Mouse (Mus musculus): ENCODE data around the gene Wdr25. TPM values are rescaled to one million over a fixed set of nuclear protein-coding genes. Genes with fewer than 3 reads are reported as not detected.

The Wdr25 gene
- polyA plus RNA-seq, 1 experiment = 6.4 TPM

DNA sequence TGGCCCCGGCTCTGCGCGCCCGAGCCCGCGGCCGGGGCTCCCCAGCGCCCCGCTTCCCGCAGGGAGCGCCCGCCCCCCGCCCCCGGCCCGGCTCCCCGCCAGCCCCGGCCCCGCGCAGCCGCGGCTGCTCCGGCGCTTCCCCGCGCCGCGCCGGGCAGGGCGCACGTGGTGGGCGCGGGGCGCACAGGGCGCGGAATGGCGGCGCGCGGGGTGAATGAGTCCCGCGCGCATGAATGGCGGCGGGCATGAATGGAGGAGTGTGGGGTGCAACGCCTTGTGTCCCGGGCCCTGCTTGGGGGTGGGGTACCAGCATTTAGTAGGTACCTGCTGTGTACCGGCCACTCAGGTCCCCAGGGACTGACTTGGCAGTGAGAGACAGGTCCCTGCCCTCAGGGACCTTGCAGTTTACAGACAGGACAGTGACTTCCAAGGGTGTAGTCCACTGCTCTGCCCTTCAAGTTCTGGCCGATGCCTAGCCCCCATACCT lies 174.8 kb downstream of the Wdr25 start, which contains the start of gene Begain:
Gene Begain (minus strand): TSS at position 51 of the 487 bp plus-strand sequence.
- Histone ChIP-seq H3K4me3 (ENCODE audit: extremely low read depth, insufficient read depth, insufficient read length) (peak within 1 kb of the TSS; percentile 57), H3K27me3 (ENCODE audit: control insufficient read depth, insufficient read depth, low read length) (no peaks in the 10 kb centered on the region), H3K36me3 (ENCODE audit: control insufficient read depth, insufficient read depth, low read length) (no peaks in the 10 kb centered on the region), H3K27ac (ENCODE audit: insufficient read depth, low read length) (peak within 1 kb of the TSS; percentile 30; the same call in 1 of the 2 replicates), H3K4me1 (ENCODE audit: control insufficient read depth, insufficient read depth, insufficient read length) (peaks cover 28% of the 10 kb centered on the region; the same call in 1 of the 2 replicates)
- WGBS = 2% methylated on average over 44 of the region's 48 CpGs
- DNase-seq (ENCODE audit: low read depth in 1 of 2, low spot score in 2 of 2) = peak in 1 of 2 experiments; percentile 31
- TF ChIP-seq POLR2A (IDR thresholded peaks at IDR 0.05; ENCODE audit: low read depth, low read length) (no peak), CTCF (IDR thresholded peaks at IDR 0.05; ENCODE audit: extremely low read depth, insufficient read depth, insufficient read length, insufficient replicate concordance) (no peak)

DNA sequence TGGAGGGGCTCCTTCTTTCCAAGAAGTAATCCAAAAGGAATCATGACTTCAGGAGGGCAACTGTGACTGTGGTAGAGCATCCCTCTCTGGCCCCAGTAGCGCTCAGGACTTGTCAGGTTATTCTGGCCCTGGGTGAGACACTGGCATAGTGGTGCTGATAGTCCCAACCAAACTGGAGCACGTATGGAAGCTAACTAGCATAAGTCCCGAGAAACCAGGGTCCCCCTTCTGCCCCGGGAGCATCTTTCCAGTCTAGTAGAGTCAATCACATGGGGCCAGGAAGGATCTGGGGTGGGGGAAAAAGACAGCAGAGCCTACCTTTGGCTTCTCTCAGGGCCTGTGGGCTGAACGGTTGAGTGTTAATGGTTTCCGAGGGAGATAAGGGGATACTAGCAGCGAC lies 175.3 kb downstream of the Wdr25 start:
- Histone ChIP-seq H3K27me3 (ENCODE audit: control insufficient read depth, insufficient read depth, low read length) (no peaks in the 10 kb centered on the region), H3K4me1 (ENCODE audit: control insufficient read depth, insufficient read depth, insufficient read length) (peaks cover 29% of the 10 kb centered on the region; the same call in 1 of the 2 replicates), H3K36me3 (ENCODE audit: control insufficient read depth, insufficient read depth, low read length) (no peaks in the 10 kb centered on the region), H3K4me3 (ENCODE audit: extremely low read depth, insufficient read depth, insufficient read length) (no peak overlapping the region), H3K27ac (ENCODE audit: insufficient read depth, low read length) (no peak overlapping the region)
- no peak for DNase-seq (ENCODE audit: low read depth in 1 of 2, low spot score in 2 of 2)
- WGBS = 82% methylated on average over 7 of the region's 7 CpGs
- TF ChIP-seq CTCF (IDR thresholded peaks at IDR 0.05; ENCODE audit: extremely low read depth, insufficient read depth, insufficient read length, insufficient replicate concordance) = no peak
- no peak for TF ChIP-seq POLR2A (IDR thresholded peaks at IDR 0.05; ENCODE audit: low read depth, low read length)

DNA sequence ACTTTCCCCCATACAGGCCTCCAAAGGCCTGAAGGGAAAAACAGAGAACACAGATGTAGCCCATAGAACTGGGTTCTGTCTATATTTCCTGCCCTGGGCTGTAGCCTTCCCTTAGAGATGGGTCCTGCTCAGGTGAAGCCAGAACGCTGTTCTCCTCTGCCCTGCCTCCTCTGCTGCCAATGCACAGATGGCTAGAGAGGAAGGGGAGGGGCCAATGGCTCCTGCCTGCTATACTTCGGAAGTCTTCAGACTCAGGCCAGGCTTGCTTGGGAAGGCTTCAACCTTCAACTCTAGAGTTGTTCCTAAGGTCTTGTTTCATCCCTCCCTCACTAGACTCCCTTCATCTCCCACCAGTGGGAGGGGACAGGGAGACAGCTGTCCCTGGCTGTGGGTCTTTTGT lies 176.3 kb downstream of the Wdr25 start:
- DNase-seq (ENCODE audit: low read depth in 1 of 2, low spot score in 2 of 2) = peak in 1 of 2 experiments; percentile 58
- WGBS = 10% methylated on average over 2 of the region's 2 CpGs
- H3K27ac ChIP-seq (ENCODE audit: insufficient read depth, low read length) = peak overlapping the region; percentile 30; the same call in 1 of the 2 replicates
- H3K27me3 ChIP-seq (ENCODE audit: control insufficient read depth, insufficient read depth, low read length) = no peaks in the 10 kb centered on the region
- TF ChIP-seq CTCF (IDR thresholded peaks at IDR 0.05; ENCODE audit: extremely low read depth, insufficient read depth, insufficient read length, insufficient replicate concordance) (no peak), POLR2A (IDR thresholded peaks at IDR 0.05; ENCODE audit: low read depth, low read length) (no peak)
- no peaks in the 10 kb centered on the region for H3K36me3 ChIP-seq (ENCODE audit: control insufficient read depth, insufficient read depth, low read length)
- peaks cover 32% of the 10 kb centered on the region; the same call in 1 of the 2 replicates for H3K4me1 ChIP-seq (ENCODE audit: control insufficient read depth, insufficient read depth, insufficient read length)
- no peak overlapping the region for H3K4me3 ChIP-seq (ENCODE audit: extremely low read depth, insufficient read depth, insufficient read length)

DNA sequence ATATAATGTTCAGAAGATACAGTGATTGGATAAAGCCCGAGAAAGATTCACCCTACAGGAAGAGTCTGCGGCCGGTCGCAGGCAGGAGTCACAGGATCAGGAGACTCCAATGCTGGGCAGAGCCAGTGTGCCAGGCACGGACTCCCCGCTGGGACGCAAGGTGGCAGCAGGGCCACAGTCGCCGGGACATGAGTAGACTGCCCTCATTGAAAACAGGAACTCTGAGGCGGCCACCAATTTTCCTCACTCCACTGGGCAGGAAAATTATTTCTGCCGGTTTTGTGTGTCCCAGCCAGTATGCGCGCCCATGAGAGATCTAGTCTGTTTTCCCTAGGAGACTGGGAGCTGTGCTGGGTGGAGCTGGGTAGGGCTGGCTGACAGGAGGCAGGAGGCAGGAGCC lies 177.8 kb downstream of the Wdr25 start:
- no peaks in the 10 kb centered on the region for H3K36me3 ChIP-seq (ENCODE audit: control insufficient read depth, insufficient read depth, low read length)
- 42% methylated on average over 13 of the region's 13 CpGs for WGBS
- H3K4me3 ChIP-seq (ENCODE audit: extremely low read depth, insufficient read depth, insufficient read length) = peak overlapping the region; percentile 37; the same call in 1 of the 2 replicates
- peak; percentile 47 to 82 for DNase-seq (ENCODE audit: low read depth in 1 of 2, low spot score in 2 of 2)
- TF ChIP-seq POLR2A (IDR thresholded peaks at IDR 0.05; ENCODE audit: low read depth, low read length) = no peak
- TF ChIP-seq CTCF (IDR thresholded peaks at IDR 0.05; ENCODE audit: extremely low read depth, insufficient read depth, insufficient read length, insufficient replicate concordance) = peak; percentile 64; the same call in 1 of the 2 replicates
- H3K27me3 ChIP-seq (ENCODE audit: control insufficient read depth, insufficient read depth, low read length) = no peaks in the 10 kb centered on the region
- H3K27ac ChIP-seq (ENCODE audit: insufficient read depth, low read length) = peak overlapping the region; percentile 95
- peaks cover 35% of the 10 kb centered on the region; the same call in 1 of the 2 replicates for H3K4me1 ChIP-seq (ENCODE audit: control insufficient read depth, insufficient read depth, insufficient read length)

DNA sequence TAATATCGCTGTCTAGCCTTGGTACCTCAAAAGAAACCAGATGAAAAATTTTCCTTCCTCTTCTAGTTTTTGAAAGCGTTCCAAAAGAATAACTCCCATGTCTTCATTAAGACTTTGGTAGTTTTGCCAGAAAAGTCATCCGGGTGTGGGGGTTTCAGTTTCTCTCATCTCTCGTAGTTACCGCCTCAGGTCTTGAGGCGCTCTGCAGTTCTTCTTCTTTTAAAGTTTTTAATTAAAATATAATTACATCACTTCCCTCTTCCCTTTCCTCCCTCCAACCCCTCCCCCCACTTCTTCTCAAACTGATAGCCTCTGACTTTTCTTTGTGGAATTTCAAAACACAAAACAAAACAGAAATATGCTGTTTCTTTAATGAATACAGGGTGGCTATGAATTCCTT lies 180.7 kb downstream of the Wdr25 start:
- H3K4me3 ChIP-seq (ENCODE audit: extremely low read depth, insufficient read depth, insufficient read length) = 0 out of 2 replicates have a peak overlapping the region, but pooled peaks have one; percentile 1
- peak; percentile 33 to 44 for DNase-seq (ENCODE audit: low read depth in 1 of 2, low spot score in 2 of 2)
- peaks cover 43% of the 10 kb centered on the region; the same call in 1 of the 2 replicates for H3K4me1 ChIP-seq (ENCODE audit: control insufficient read depth, insufficient read depth, insufficient read length)
- no peaks in the 10 kb centered on the region for H3K36me3 ChIP-seq (ENCODE audit: control insufficient read depth, insufficient read depth, low read length)
- TF ChIP-seq POLR2A (IDR thresholded peaks at IDR 0.05; ENCODE audit: low read depth, low read length) = no peak
- no peak for TF ChIP-seq CTCF (IDR thresholded peaks at IDR 0.05; ENCODE audit: extremely low read depth, insufficient read depth, insufficient read length, insufficient replicate concordance)
- WGBS = 5% methylated on average over 6 of the region's 6 CpGs
- peak overlapping the region; percentile 77 for H3K27ac ChIP-seq (ENCODE audit: insufficient read depth, low read length)
- no peaks in the 10 kb centered on the region for H3K27me3 ChIP-seq (ENCODE audit: control insufficient read depth, insufficient read depth, low read length)

DNA sequence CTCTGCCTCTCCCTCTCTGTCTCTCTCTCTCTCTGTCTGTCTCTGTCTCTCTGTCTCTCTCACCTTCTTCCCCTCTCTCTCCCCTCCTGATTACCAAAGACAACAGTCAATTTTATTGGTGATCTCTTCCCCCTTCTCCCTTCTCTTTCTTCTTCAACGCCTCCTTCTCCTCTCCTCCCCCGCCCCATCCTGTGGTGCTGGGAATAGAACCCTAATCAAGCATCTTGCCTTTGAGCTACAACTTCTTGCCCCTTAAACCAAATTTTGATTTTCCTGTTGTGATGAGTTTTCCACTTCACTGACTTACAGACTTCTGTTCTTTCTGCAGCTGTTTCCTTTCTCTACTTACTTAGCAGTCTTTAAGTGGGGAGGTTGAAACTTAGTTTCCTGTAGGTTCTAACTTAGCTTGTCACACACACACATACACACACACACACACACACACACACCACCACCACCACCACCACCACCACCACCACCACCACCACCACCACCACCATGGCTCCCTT lies 181.4 kb downstream of the Wdr25 start:
- H3K27me3 ChIP-seq (ENCODE audit: control insufficient read depth, insufficient read depth, low read length) = no peaks in the 10 kb centered on the region
- 17% methylated on average over 2 of the region's 2 CpGs for WGBS
- TF ChIP-seq POLR2A (IDR thresholded peaks at IDR 0.05; ENCODE audit: low read depth, low read length) (no peak), CTCF (IDR thresholded peaks at IDR 0.05; ENCODE audit: extremely low read depth, insufficient read depth, insufficient read length, insufficient replicate concordance) (no peak)
- H3K4me1 ChIP-seq (ENCODE audit: control insufficient read depth, insufficient read depth, insufficient read length) = peaks cover 38% of the 10 kb centered on the region; the same call in 1 of the 2 replicates
- H3K36me3 ChIP-seq (ENCODE audit: control insufficient read depth, insufficient read depth, low read length) = no peaks in the 10 kb centered on the region
- peak in 1 of 2 experiments; percentile 46 for DNase-seq (ENCODE audit: low read depth in 1 of 2, low spot score in 2 of 2)
- H3K27ac ChIP-seq (ENCODE audit: insufficient read depth, low read length) = peak overlapping the region; percentile 77
- H3K4me3 ChIP-seq (ENCODE audit: extremely low read depth, insufficient read depth, insufficient read length) = no peak overlapping the region

DNA sequence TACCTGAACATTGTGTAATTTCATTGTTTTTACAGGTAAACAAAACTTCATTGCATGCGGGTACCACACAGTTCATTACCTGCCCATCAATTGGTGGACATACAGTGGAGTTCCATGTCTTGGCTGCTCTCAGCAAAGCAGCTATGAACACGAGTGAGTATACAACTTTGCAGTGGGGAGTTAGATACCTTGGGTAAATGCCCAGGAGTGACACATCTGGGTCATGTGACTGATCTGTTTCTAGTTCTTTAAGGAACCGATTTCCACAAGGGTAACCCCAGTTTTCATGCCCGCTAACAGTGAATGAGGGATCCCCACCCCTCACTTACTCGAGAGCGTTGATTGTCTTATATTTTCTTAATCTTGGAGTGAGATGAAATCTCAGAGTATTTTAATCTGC lies 183.6 kb downstream of the Wdr25 start:
- no peaks in the 10 kb centered on the region for H3K27me3 ChIP-seq (ENCODE audit: control insufficient read depth, insufficient read depth, low read length)
- H3K4me3 ChIP-seq (ENCODE audit: extremely low read depth, insufficient read depth, insufficient read length) = no peak overlapping the region
- TF ChIP-seq POLR2A (IDR thresholded peaks at IDR 0.05; ENCODE audit: low read depth, low read length) (no peak), CTCF (IDR thresholded peaks at IDR 0.05; ENCODE audit: extremely low read depth, insufficient read depth, insufficient read length, insufficient replicate concordance) (no peak)
- H3K27ac ChIP-seq (ENCODE audit: insufficient read depth, low read length) = no peak overlapping the region
- H3K36me3 ChIP-seq (ENCODE audit: control insufficient read depth, insufficient read depth, low read length) = no peaks in the 10 kb centered on the region
- no peak for DNase-seq (ENCODE audit: low read depth in 1 of 2, low spot score in 2 of 2)
- peaks cover 22% of the 10 kb centered on the region; the same call in 1 of the 2 replicates for H3K4me1 ChIP-seq (ENCODE audit: control insufficient read depth, insufficient read depth, insufficient read length)
- whole genome bisulfite sequencing = 75% methylated on average over 6 of the region's 6 CpGs

Other genes starting within 250 kb of the Wdr25 start
- 0.11 TPM in 1 of 2 replicates, not detected in the other for gene Degs2, start 191.3 kb upstream of the Wdr25 start, polyA plus RNA-seq (2012; rRNA removed)
- gene Yy1, start 100.7 kb upstream of the Wdr25 start, polyA plus RNA-seq (2012; rRNA removed) = 15.2 and 21.0 TPM in 2 replicates
- 5.9 and 9.6 TPM in 2 replicates for gene Slc25a29, start 57.7 kb upstream of the Wdr25 start, polyA plus RNA-seq (2012; rRNA removed)
- 3.2 and 5.2 TPM in 2 replicates for gene Slc25a47, start 57.6 kb upstream of the Wdr25 start, polyA plus RNA-seq (2012; rRNA removed)
- gene Wars, start 543 bp downstream of the Wdr25 start, polyA plus RNA-seq (2012; rRNA removed) = 45.5 and 60.3 TPM in 2 replicates
- 3.1 and 4.8 TPM in 2 replicates for gene Begain, start 174.6 kb downstream of the Wdr25 start, polyA plus RNA-seq (2012; rRNA removed)